7 mouse cellular contexts compared by ENCODE assay signal in the genomic region with DNA sequence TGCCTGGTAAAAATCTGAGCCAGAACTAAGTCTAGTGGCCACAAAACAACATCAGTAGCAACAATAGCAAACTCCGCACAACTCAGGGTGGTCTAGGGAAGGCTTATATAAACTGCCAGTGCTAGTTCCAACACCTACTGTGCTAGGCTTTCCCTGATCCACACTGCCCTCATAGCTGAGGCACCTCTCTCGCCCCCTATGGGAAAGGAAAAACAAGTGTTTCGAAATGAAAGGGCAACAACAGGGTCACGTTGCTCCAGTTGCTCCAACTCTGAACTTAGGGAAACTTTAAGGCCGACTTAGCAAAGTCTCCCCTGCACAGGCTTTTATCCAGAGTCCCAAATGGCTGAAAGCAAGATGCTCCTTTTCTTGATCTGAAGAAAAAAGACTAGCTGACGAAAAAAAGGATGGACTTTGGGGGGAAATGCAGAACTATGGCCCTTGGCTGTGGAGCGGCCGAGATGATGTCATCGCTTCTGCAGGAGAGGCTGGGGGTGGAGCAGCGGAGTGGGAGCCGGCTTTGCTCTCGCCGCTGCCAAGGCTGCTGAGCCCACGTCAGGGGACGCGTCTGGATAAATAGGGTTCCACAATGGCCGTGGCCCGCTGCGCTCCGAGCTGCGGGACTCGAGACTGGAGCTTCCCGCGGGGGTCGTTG. TPM values are rescaled to one million over a fixed set of nuclear protein-coding genes. Genes with fewer than 3 reads are reported as not detected.
DNase-seq lines count a peak whose midpoint lies in the region; ATAC-seq lines count a peak whose summit lies in the region.

A gene (plus strand): TSS at position 532 of the 655 bp plus-strand sequence.

- H3K36me3 ChIP-seq in forebrain, embryonic 14.5 days (ENCODE audit: control insufficient read depth, insufficient read depth, low read length) = no peaks in the 10 kb centered on the region
- no peaks in the 10 kb centered on the region for H3K36me3 ChIP-seq in limb, embryonic 11.5 days (ENCODE audit: control insufficient read depth, insufficient read depth, low read length)

- H3K4me1 ChIP-seq in forebrain, embryonic 14.5 days (ENCODE audit: control insufficient read depth, insufficient read depth, low read length) = peaks cover 13% of the 10 kb centered on the region
- peaks cover 4% of the 10 kb centered on the region; the same call in 1 of the 2 replicates for H3K4me1 ChIP-seq in limb, embryonic 11.5 days (ENCODE audit: control insufficient read depth, insufficient read depth, low read length)

- peak within 1 kb of the TSS; percentile 46 for H3K4me3 ChIP-seq in forebrain, embryonic 14.5 days (ENCODE audit: low read depth, low read length)
- peak within 1 kb of the TSS; percentile 36 for H3K4me3 ChIP-seq in limb, embryonic 11.5 days (ENCODE audit: low read depth, low read length)

- H3K9me3 ChIP-seq in forebrain, embryonic 14.5 days (replicated peaks; ENCODE audit: control insufficient read depth, low read length) = no peaks in the 10 kb centered on the region
- H3K9me3 ChIP-seq in limb, embryonic 11.5 days (ENCODE audit: control insufficient read depth, low read length) = no peaks in the 10 kb centered on the region

- peak; percentile 74 for ATAC-seq in forebrain, embryonic 14.5 days
- ATAC-seq in limb, embryonic 11.5 days (ENCODE audit: insufficient number of reproducible peaks, low FRiP score, low TSS enrichment, low read depth) = peak; percentile 69; the same call in 1 of the 2 replicates

- peak; percentile 29 for DNase-seq in WW6 (ENCODE audit: low read depth, low spot score)
- DNase-seq in c-Kit-positive CD71-negative TER-119-negative erythroid progenitor cells, embryonic 14.5 days (ENCODE audit: low read depth) = peak; percentile 18
- peak; percentile 75 for DNase-seq in forebrain, embryonic 14.5 days (ENCODE audit: low spot score)
- peak; percentile 53 for DNase-seq in heart, postnatal 4 days
- DNase-seq in limb, embryonic 11.5 days (ENCODE audit: low spot score) = peak; percentile 66
- peak; percentile 48 for DNase-seq in mesoderm, embryonic 11.5 days (ENCODE audit: low read depth, low spot score)
- DNase-seq in skeletal muscle tissue, adult 2 months (ENCODE audit: low read depth, low spot score) = peak; percentile 52

- 3% methylated on average over 25 of the region's 25 CpGs for WGBS in forebrain, embryonic 14.5 days
- WGBS in limb, embryonic 11.5 days = 2% methylated on average over 25 of the region's 25 CpGs

- H3K27me3 ChIP-seq in forebrain, embryonic 14.5 days (replicated peaks; ENCODE audit: control insufficient read depth, insufficient read depth, low read length) = no peaks in the 10 kb centered on the region
- H3K27me3 ChIP-seq in limb, embryonic 11.5 days (ENCODE audit: control insufficient read depth, insufficient read depth, low read length) = peaks cover 9% of the 10 kb centered on the region

- H3K9ac ChIP-seq in forebrain, embryonic 14.5 days (ENCODE audit: low read length) = peak within 1 kb of the TSS; percentile 69
- peak within 1 kb of the TSS; percentile 43 for H3K9ac ChIP-seq in limb, embryonic 11.5 days (ENCODE audit: low read length)

- H3K4me2 ChIP-seq in forebrain, embryonic 14.5 days (ENCODE audit: low read length) = peak within 1 kb of the TSS; percentile 90
- H3K4me2 ChIP-seq in limb, embryonic 11.5 days (ENCODE audit: low read depth, severe bottlenecking) = peak within 1 kb of the TSS; percentile 74

- H3K27ac ChIP-seq in forebrain, embryonic 14.5 days (ENCODE audit: low read depth, low read length) = no peak within 1 kb of the TSS; the same call in 1 of the 2 replicates
- H3K27ac ChIP-seq in limb, embryonic 11.5 days (replicated peaks; ENCODE audit: low read depth, low read length) = no peak within 1 kb of the TSS

RNA-seq across cellular contexts. Expression of the gene that starts here (rescaled TPM):
- polyA plus RNA-seq in forebrain, embryonic 14.5 days (2014; fragmentation: Nextera tagmentation; extraction: Ambion mirVana) = 2.9 and 3.3 TPM in 2 replicates
- total RNA-seq in heart, postnatal 4 days (2021) = under 1 TPM in 1 of 2 experiments, not detected in 1; 0.16 TPM
- polyA plus RNA-seq in limb, embryonic 11.5 days (2014; fragmentation: Nextera tagmentation; extraction: Ambion mirVana) = 0.08 TPM in 1 of 2 replicates, not detected in the other

Comparison
In these comparisons a context has a peak if more than half of its experiments do, and no peak if none do; other contexts are left out.
1. Peak in DNase-seq in heart, postnatal 4 days; RNA of the gene not detected or under 1 TPM.
2. Peak in DNase-seq, ATAC-seq, H3K4me3 ChIP-seq, H3K9ac ChIP-seq and H3K4me2 ChIP-seq in limb, embryonic 11.5 days; RNA of the gene not detected or under 1 TPM.
3. DNase-seq: peak in every context shown above with its lines; median percentile 75 in forebrain, embryonic 14.5 days; 66 in limb, embryonic 11.5 days; 53 in heart, postnatal 4 days; 52 in skeletal muscle tissue, adult 2 months; 48 in mesoderm, embryonic 11.5 days; 29 in WW6; 18 in c-Kit-positive CD71-negative TER-119-negative erythroid progenitor cells, embryonic 14.5 days.